Mouse (Mus musculus): ENCODE data around the gene Nr5a2. TPM values are rescaled to one million over a fixed set of nuclear protein-coding genes. Genes with fewer than 3 reads are reported as not detected.

Gene Nr5a2
- total RNA-seq (2017), result not detected in 2 replicates

DNA sequence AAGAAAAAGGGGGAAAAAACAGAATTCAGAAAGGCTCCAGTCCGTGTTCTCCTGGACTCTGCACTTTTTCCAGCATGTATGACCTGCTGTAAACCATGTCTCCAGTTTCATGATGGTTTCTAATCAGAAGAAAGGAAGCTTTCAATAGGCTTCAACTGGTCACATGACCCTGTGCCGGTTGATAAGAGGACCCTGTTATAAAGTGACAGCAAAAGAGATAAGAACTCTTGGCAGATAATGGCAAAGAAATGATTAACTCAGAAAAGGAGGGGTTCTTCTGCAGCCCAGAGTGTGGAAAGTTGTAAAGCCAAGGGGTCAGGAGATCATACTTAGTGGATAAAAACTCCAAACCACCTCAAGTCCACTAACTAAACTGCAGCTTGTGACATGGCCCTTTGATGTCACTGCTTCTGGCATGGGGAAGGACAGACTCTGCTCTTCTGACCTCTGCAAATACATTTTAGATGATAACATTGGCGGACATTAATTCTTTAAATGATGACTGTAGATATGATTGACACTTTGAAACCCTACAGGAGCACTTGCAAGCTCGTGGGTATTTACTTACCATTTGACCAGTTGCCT, at the start of gene Nr5a2:
Gene Nr5a2 (minus strand): TSS at position 21 of the 585 bp plus-strand sequence.
- no peak for ATAC-seq (replicated peaks in 1 of 2; ENCODE audit: insufficient read depth in 1 of 2, low FRiP score in 2 of 2, low TSS enrichment in 1 of 2, low read depth in 1 of 2, poor library complexity in 2 of 2, severe bottlenecking in 2 of 2)

DNA sequence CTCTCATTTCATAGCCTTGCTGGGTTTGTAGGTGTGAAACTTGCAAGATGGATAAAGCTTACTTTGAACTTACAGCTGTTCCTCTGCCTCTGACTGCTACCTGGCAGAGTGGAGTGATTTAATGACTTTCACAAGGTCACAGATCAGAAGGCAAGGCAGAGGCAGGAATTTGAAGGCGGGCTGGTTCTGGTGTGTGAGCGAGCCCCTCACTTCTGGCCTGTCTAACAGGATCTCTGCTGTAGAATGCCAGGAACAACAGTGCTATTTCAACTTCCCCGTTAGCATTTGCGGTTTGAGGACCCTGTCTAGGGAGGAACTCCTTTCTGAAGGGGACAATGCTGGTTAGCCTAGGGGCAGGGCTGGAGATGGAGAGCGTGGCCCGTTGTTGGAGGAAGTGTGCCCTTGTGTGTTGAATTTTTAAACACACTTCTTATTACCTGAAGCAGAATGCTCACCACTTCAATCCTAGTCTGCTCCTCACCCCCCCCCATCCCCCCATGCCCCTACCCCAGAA, 48.5 kb upstream of the Nr5a2 start:
- ATAC-seq (replicated peaks in 1 of 2; ENCODE audit: insufficient read depth in 1 of 2, low FRiP score in 2 of 2, low TSS enrichment in 1 of 2, low read depth in 1 of 2, poor library complexity in 2 of 2, severe bottlenecking in 2 of 2), result peak; percentile 66 to 89

DNA sequence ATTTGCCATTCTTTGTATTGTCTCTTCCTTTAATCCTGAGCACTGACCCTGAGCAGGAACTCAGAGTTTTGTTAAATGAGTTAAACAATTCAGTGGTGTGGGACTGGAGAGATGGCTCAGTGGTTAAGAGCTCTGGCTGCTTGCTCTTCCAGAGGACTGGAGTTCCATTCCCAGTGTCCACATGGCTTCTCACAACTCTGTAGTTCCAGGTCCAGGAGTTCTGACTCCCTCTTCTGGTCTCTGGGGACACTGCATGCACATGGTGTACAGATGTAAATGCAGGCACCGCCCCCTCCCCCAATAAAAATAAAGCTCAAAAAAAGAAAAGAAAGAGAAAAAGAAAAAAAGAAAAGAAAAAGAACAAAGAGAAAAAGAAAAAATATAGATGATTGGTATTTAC, 43.6 kb upstream of the Nr5a2 start:
- ATAC-seq (replicated peaks in 1 of 2; ENCODE audit: insufficient read depth in 1 of 2, low FRiP score in 2 of 2, low TSS enrichment in 1 of 2, low read depth in 1 of 2, poor library complexity in 2 of 2, severe bottlenecking in 2 of 2), result no peak

DNA sequence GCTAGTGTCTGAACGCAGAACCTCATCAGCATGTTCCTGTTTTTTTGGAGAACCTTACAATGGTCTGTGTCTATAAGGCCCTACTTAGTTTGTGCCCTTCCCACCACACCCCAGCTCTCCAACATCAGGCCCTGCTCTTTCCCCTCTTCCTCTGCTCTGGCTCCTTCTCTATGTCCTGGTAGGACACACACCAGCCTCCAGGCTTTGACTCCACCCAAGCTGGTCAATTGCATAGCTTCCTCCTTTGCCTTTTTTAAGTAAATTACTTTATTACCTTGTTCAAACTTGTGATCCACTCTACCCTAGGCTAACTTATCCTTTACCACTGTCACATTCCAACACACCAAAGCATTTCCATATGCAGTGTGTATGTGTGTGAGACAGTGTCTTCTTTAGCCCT, 42.9 kb upstream of the Nr5a2 start:
- ATAC-seq (replicated peaks in 1 of 2; ENCODE audit: insufficient read depth in 1 of 2, low FRiP score in 2 of 2, low TSS enrichment in 1 of 2, low read depth in 1 of 2, poor library complexity in 2 of 2, severe bottlenecking in 2 of 2), result no peak

DNA sequence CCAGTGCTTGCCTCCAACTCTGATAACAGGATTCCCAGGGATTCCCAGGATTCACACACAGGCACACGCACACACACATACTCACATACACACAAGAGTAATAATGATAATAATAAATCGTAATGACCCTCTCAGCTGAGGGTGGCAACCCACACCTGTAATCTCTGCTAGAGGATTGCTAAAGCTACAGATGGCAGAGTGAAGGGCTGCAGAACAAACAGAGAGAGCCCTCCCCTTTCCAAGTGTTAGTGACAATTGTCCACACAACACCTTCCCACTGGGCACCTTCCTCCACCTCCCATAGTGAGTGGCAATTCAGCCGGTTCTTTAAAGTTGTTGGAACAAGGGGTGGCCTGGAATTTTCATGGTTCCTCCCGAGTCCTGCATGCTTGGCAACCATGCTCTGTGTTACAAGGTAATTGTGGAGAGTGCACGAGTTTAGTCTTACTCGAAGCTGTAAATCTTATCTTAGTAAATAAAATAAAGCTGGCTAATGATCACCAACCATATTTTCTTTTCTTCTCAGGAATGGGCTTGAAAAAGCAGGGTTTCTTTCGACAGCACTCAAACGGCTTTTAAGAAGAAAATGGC, 31.6 kb upstream of the Nr5a2 start:
- ATAC-seq (replicated peaks in 1 of 2; ENCODE audit: insufficient read depth in 1 of 2, low FRiP score in 2 of 2, low TSS enrichment in 1 of 2, low read depth in 1 of 2, poor library complexity in 2 of 2, severe bottlenecking in 2 of 2), result no peak

DNA sequence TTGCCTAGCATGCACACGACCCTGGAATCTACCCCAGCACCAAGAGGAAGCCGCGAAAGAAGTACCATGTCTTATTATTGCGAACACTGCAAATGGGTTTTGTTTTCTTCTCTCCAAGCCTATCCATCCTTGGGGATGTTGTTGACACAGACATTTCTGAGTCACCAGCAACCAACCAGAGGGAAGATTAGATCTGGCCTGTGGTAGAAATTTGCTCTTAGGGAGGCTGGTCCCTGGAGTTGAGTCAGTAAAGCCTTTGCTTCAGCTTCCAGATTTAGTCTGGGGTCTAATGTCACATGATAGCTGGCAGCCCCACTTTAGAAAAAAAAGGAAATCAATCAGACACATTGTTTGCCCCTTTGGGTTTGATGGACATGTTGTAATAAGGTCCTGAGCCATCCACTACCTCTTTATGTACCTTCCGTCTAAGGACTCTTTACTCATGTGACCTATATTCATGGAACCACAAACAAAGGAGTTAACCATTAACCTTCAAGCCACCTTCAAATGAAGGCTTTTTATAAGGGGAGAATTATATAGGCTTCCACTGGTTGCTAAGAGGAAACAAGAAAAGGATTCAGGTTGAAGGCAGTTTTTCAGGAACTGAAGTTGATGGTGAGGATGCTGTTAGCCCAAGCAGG, 20.1 kb upstream of the Nr5a2 start:
- ATAC-seq (replicated peaks in 1 of 2; ENCODE audit: insufficient read depth in 1 of 2, low FRiP score in 2 of 2, low TSS enrichment in 1 of 2, low read depth in 1 of 2, poor library complexity in 2 of 2, severe bottlenecking in 2 of 2), result no peak

DNA sequence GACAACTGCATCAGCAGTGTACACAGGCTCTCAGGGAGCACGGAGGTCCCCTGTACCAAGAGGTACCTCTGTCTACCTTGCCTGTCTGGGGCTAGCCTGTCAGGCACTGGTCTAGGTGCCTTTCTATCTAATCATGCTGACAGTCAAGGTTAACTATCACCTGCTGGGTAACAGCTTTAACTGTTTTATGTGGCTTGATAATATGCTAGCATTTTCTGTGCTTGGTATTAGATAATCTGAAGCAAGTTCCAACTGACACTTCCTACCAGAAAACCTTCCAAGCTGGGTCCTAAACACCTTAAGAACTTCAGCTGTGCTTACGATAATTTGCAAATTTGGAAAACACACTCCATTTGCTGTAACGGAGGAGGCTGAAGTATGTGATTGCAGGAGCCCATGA, 17.6 kb upstream of the Nr5a2 start:
- no peak for ATAC-seq (replicated peaks in 1 of 2; ENCODE audit: insufficient read depth in 1 of 2, low FRiP score in 2 of 2, low TSS enrichment in 1 of 2, low read depth in 1 of 2, poor library complexity in 2 of 2, severe bottlenecking in 2 of 2)

DNA sequence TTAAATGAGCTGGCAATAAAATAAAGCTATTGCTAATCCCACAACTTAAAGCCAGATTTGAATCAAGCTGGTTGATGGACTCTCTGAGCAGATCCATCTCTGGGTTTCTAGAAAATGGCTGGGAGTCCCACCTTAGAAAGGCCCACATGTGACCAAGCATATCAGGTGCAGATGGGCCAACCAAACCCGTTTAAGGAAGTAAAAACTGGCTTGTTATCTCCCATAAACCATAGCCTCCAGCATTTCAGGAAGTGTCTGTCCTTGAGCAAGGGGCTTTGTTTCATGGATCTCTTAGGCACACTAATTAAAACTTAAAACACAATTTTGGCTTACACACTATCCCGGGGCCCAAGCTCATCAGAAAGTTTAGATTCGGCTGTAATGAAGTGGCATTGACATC, 13.8 kb upstream of the Nr5a2 start:
- no peak for ATAC-seq (replicated peaks in 1 of 2; ENCODE audit: insufficient read depth in 1 of 2, low FRiP score in 2 of 2, low TSS enrichment in 1 of 2, low read depth in 1 of 2, poor library complexity in 2 of 2, severe bottlenecking in 2 of 2)

DNA sequence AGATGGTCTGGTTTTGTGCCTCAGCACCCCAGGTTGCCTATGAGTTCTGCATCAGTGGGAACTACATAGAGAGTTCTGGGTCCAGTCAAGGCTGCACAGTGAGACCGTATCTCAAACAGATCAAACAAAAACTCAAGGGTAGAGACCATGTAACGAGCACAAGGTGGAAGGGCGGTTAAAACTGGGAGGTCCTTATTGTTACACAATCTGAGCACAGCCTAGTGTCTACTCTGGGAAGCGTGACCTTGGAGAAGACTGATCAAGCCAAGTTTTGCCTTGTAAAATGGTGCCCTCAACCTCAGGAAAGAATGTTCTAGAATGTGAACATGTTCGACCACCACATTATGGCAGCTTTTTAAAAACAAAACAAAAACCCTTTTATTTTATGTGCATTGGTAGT, 12.8 kb upstream of the Nr5a2 start:
- ATAC-seq (replicated peaks in 1 of 2; ENCODE audit: insufficient read depth in 1 of 2, low FRiP score in 2 of 2, low TSS enrichment in 1 of 2, low read depth in 1 of 2, poor library complexity in 2 of 2, severe bottlenecking in 2 of 2), result no peak

DNA sequence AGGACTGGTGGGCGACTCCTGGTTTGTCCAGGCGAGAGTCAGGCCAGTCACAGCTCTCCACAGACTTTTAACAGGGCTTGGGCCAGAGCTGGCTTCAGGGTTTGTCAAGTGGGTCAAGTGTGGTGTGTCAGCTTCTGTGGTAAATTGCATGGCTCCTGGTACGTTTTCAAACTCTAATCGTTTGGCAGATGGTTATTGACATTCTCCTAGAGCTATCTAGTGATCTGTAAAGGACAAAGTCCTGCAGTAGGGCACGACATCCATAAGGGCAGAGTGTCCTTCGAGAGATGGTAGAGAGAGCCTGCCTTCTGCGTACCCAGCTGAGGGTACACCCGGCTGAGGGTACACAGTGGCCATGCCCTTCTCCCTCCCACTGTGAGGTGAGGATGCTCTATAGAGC, 10.7 kb upstream of the Nr5a2 start:
- ATAC-seq (replicated peaks in 1 of 2; ENCODE audit: insufficient read depth in 1 of 2, low FRiP score in 2 of 2, low TSS enrichment in 1 of 2, low read depth in 1 of 2, poor library complexity in 2 of 2, severe bottlenecking in 2 of 2), result no peak

DNA sequence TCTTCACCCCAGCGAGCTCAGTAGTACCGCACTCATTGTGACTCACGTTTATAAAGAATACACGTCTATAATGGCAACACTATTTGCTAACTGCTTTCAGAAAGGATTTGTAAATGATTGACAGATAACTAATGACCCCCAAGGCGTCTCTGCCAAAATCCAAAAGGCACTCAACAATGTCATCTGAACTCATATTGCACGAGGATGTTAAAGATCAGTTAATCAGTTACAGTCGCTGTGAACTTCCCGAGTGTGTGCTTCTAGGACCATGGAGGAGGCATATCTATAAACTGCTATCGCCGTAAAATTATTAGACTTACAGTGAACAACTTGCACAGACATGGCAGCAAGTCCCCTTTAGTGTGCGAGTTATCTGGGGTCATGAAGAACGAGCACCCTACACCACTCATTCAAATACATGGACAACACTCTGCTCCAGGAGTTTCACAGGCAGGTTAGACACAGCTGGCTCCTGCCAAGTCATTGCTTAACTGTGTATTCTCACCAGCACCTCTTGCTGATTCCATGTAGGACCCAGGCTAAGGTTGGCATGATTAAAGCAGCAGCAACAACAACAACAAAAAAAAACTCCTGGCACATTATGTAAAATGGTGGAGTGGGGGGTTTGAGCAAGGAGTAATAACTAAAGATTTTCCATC, 6.6 kb upstream of the Nr5a2 start:
- no peak for ATAC-seq (replicated peaks in 1 of 2; ENCODE audit: insufficient read depth in 1 of 2, low FRiP score in 2 of 2, low TSS enrichment in 1 of 2, low read depth in 1 of 2, poor library complexity in 2 of 2, severe bottlenecking in 2 of 2)

DNA sequence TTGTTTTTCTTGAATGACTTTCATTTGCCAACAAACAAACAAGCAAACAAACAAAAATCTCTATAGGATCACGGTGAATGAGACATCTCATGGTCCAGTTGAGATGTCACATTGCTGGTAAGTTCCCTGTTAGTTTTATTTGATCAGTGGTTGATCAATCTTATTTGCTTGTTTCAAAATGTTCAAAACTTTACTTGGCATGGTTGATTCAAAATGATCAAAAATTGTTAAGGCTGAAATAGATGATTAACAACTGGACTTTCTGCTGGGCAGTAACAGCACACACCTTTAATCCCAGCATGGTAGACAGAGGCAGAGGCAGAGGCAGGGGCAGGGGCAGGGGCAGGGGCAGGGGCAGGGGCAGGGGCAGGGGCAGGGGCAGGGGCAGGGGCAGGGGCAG, 757 bp downstream of the Nr5a2 start:
- ATAC-seq (replicated peaks in 1 of 2; ENCODE audit: insufficient read depth in 1 of 2, low FRiP score in 2 of 2, low TSS enrichment in 1 of 2, low read depth in 1 of 2, poor library complexity in 2 of 2, severe bottlenecking in 2 of 2), result no peak

DNA sequence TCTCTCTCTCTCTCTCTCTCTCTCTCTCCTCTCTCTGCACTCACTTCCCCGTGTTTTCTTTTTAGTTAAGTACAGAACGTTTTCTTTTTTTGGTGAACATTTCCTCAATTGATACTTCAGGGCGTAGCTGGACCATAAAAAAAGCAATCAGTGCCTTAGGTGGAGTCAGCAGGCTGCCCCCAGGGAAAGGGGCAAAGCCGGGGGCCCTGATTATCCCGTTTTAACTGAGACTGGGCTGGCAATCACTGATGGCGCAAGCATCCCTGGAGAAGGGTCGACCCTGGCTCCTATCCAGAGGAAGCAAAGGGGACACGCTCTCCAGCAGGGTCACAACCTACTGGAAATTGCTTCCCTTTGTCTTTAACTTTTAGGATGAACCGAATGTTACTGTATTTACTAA, 1.6 kb downstream of the Nr5a2 start:
- ATAC-seq (replicated peaks in 1 of 2; ENCODE audit: insufficient read depth in 1 of 2, low FRiP score in 2 of 2, low TSS enrichment in 1 of 2, low read depth in 1 of 2, poor library complexity in 2 of 2, severe bottlenecking in 2 of 2), result no peak

DNA sequence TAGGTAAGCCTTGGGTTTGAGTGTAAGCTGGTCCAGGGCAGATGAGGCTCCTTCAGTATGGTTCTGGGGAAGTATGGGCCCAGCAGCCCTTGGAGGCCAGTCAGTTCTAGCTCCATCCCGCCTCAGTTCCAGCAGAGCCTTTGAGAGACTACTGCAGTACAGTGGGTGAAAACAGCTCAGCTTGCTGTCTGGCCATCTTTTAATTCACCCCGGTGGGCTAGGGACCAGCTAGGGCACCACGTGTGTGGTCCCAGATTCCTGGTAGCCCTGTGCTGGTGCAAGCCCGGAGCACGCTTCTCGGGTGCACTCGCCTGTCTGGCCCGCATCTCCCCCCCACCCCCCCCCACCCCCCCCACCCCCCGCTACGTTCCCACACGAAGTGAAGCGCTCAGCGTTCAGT, 2.1 kb downstream of the Nr5a2 start:
- no peak for ATAC-seq (replicated peaks in 1 of 2; ENCODE audit: insufficient read depth in 1 of 2, low FRiP score in 2 of 2, low TSS enrichment in 1 of 2, low read depth in 1 of 2, poor library complexity in 2 of 2, severe bottlenecking in 2 of 2)

DNA sequence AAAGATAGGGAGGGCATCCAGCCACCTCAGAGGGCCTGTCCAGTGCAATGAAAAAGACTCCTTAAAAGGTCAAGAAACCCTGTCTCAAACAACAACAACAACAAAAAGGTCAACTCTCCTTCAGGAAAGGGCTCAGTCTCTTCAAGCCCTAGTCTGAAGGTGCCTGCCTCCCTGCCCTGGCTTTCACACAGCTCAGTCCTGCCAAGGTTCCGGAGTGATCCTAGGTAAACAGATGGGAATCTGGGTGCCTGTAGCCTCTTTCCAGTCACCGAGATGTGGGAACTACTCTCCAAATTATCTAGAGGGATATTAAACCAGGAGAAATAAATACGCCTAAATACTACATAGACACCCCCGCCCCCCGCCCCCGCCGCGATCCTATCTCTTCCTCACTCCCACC, 2.6 kb downstream of the Nr5a2 start:
- ATAC-seq (replicated peaks in 1 of 2; ENCODE audit: insufficient read depth in 1 of 2, low FRiP score in 2 of 2, low TSS enrichment in 1 of 2, low read depth in 1 of 2, poor library complexity in 2 of 2, severe bottlenecking in 2 of 2), result no peak

DNA sequence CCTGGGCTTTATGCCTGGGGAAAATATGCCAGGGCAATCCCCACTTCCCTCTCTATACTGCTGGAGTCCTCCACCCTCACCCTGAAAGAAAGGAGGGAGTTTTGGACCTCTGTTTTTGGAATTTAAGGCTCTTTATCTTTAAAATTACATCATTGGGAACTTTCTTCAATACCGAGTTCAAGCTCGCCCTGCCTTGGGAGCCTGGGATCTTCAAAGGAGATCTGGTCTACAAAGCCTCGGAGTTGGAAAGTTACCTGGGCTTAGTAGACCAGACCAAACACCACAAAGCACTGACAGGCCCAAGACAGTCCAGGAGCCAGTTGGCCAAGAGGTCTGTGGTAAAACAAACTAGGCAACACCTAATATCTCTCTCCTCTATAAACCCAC, 6.1 kb downstream of the Nr5a2 start:
- no peak for ATAC-seq (replicated peaks in 1 of 2; ENCODE audit: insufficient read depth in 1 of 2, low FRiP score in 2 of 2, low TSS enrichment in 1 of 2, low read depth in 1 of 2, poor library complexity in 2 of 2, severe bottlenecking in 2 of 2)

DNA sequence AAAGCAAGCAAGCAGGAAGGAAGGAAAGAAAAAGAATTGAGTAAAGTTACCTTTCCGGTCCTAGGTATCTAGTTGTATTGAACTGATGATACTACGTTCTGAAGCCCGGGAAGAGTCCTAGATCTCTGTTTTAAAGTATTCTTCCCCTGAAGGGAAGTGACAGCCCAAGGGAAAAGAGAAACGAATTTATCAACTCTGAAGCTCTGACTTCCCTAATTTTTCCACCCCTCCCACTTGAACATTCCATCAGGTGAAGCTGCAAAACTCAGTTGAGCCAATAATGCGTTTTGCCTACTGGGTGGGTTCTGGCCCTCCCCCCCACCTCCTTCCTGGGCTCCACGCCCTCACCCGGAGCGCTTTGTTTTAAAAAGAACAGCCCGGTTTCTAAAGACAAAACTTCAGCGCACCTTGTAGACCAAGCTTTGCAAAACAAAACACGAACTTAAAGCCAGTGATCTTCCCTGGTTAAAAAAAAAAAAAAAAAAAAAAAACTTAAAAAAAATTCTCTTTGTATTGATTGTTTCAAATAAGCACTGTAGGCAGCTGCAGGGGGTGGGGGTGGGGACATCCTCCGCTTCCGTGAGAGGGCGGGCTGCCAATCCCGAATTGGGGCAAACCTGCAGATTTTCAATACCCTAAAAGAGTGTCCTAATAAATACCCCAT, 6.7 kb downstream of the Nr5a2 start:
- ATAC-seq (replicated peaks in 1 of 2; ENCODE audit: insufficient read depth in 1 of 2, low FRiP score in 2 of 2, low TSS enrichment in 1 of 2, low read depth in 1 of 2, poor library complexity in 2 of 2, severe bottlenecking in 2 of 2), result no peak

All from hematopoietic stem cell, adult 5-6 weeks (primary cell).